Mouse (Mus musculus) CH12.LX (cell line): ENCODE measurements around the gene Mapk1ip1. TPM values are rescaled to one million over a fixed set of nuclear protein-coding genes. Genes with fewer than 3 reads are reported as not detected.

ENCODE experiments used
- DNase-seq: peaks from one replicate; pipeline ENCODE4 v3.0.0-alpha.2; 2013; ENCODE audit errors: extremely low read depth
- H3K27ac ChIP-seq: 2 replicates; pipeline ENCODE4 v1.5.1; 2012; ENCODE audit warnings: low read depth, mild to moderate bottlenecking, control low read depth, moderate library complexity; ENCODE audit not compliant: insufficient read depth
- H3K27me3 ChIP-seq: replicated peaks from 2 replicates; pipeline ENCODE3; 2012; ENCODE audit warnings: inconsistent platforms
- H3K36me3 ChIP-seq, 2 experiments: replicated peaks in 1 of 2; 2 replicates each; pipeline versions ENCODE3 to v1.6.1; 2012; ENCODE audit warnings: inconsistent platforms in 1 of 2, low read length in 1 of 2, mild to moderate bottlenecking in 1 of 2, mixed read lengths in 1 of 2, moderate library complexity in 1 of 2; ENCODE audit not compliant: control insufficient read depth in 1 of 2, insufficient read depth in 1 of 2
- H3K4me1 ChIP-seq, 2 experiments: 2 replicates each; pipeline ENCODE4 v1.6.1; 2012; ENCODE audit warnings: inconsistent platforms in 1 of 2, moderate library complexity in 1 of 2; ENCODE audit not compliant: insufficient read depth in 2 of 2, control insufficient read depth in 1 of 2
- H3K4me2 ChIP-seq: 2 replicates; pipeline ENCODE4 v1.6.1; 2012; ENCODE audit warnings: low read depth, mild to moderate bottlenecking, control low read depth; ENCODE audit not compliant: poor library complexity, insufficient read depth, severe bottlenecking
- H3K4me3 ChIP-seq, 3 experiments: fragments of 150-350 bp in 1 of 3; sonication (generic) in 1 of 3; replicated peaks in 1 of 3; 2 replicates each; pipeline versions ENCODE3 to v1.5.1; 2011 to 2012; ENCODE audit warnings: low read depth in 2 of 3, low read length in 2 of 3, mild to moderate bottlenecking in 2 of 3, moderate library complexity in 2 of 3, control low read depth in 1 of 3, improper control_type of control experiment in 1 of 3, inconsistent platforms in 1 of 3, mixed read lengths in 1 of 3; ENCODE audit not compliant: poor library complexity in 1 of 3
- H3K79me2 ChIP-seq: replicated peaks from 2 replicates; pipeline ENCODE4 v1.6.1; 2012; ENCODE audit warnings: mild to moderate bottlenecking, moderate library complexity; ENCODE audit not compliant: control insufficient read depth, poor library complexity, insufficient read depth, severe bottlenecking; ENCODE audit errors: extremely low read depth
- H3K9ac ChIP-seq: 2 replicates; pipeline ENCODE4 v1.6.1; 2012; ENCODE audit warnings: low read depth, mild to moderate bottlenecking, control low read depth, moderate library complexity; ENCODE audit not compliant: insufficient read depth
- H3K9me3 ChIP-seq: replicated peaks from 2 replicates; pipeline ENCODE3; 2012; ENCODE audit warnings: low read length, inconsistent platforms, mixed read lengths
- BHLHE40 ChIP-seq: IDR thresholded peaks from 2 replicates; pipeline ENCODE4 v1.6.1; 2011; ENCODE audit warnings: mild to moderate bottlenecking, low read depth, low read length, improper control_type of control experiment
- CHD1 ChIP-seq: IDR thresholded peaks from 2 replicates; pipeline ENCODE4 v1.6.1; 2012; ENCODE audit warnings: low read depth, low read length, improper control_type of control experiment, inconsistent platforms
- CTCF ChIP-seq, 2 experiments: IDR thresholded peaks in 1 of 2; conservative IDR thresholded peaks in 1 of 2; 2 replicates each; pipeline ENCODE4 v1.5.1; 2011 to 2012; ENCODE audit warnings: low read depth in 2 of 2, low read length in 2 of 2, improper control_type of control experiment in 1 of 2, inconsistent platforms in 1 of 2, mild to moderate bottlenecking in 1 of 2, moderate library complexity in 1 of 2
- E2F4 ChIP-seq: IDR thresholded peaks from 2 replicates; pipeline ENCODE4 v1.6.1; 2011; ENCODE audit warnings: low read depth, low read length, improper control_type of control experiment; ENCODE audit not compliant: insufficient replicate concordance
- EP300 ChIP-seq: IDR thresholded peaks from 2 replicates; pipeline ENCODE4 v1.6.1; 2011; ENCODE audit warnings: low read length, improper control_type of control experiment
- ETS1 ChIP-seq: conservative IDR thresholded peaks from 2 replicates; pipeline ENCODE4 v1.6.1; 2012; ENCODE audit warnings: low read depth, mild to moderate bottlenecking, inconsistent platforms, low read length, improper control_type of control experiment, moderate library complexity
- IRF4 ChIP-seq: IDR thresholded peaks from 2 replicates; pipeline ENCODE4 v1.6.1; 2014; ENCODE audit warnings: low read depth, mild to moderate bottlenecking, inconsistent platforms, low read length, improper control_type of control experiment
- KAT2A ChIP-seq: IDR thresholded peaks from 2 replicates; pipeline ENCODE4 v1.6.1; 2012; ENCODE audit warnings: low read length, improper control_type of control experiment, inconsistent platforms; ENCODE audit not compliant: insufficient replicate concordance
- MAFK ChIP-seq: IDR thresholded peaks from 2 replicates; pipeline ENCODE4 v1.6.1; 2011; ENCODE audit warnings: low read length, improper control_type of control experiment; ENCODE audit not compliant: insufficient replicate concordance
- MAX ChIP-seq: IDR thresholded peaks from 2 replicates; pipeline ENCODE4 v1.6.1; 2011; ENCODE audit warnings: low read length, improper control_type of control experiment
- MEF2A ChIP-seq: IDR thresholded peaks from 2 replicates; pipeline ENCODE4 v1.6.1; 2014; ENCODE audit warnings: low read depth, mild to moderate bottlenecking, inconsistent platforms, low read length, improper control_type of control experiment, borderline replicate concordance
- MYC ChIP-seq: IDR thresholded peaks from 2 replicates; pipeline ENCODE4 v1.6.1; 2011; ENCODE audit warnings: low read depth, mild to moderate bottlenecking, improper control_type of control experiment, low read length
- POLR2AphosphoS2 ChIP-seq: IDR thresholded peaks from 2 replicates; pipeline ENCODE4 v1.6.1; 2011; ENCODE audit warnings: low read depth, low read length, improper control_type of control experiment
- RAD21 ChIP-seq: IDR thresholded peaks from 2 replicates; pipeline ENCODE4 v1.6.1; 2011; ENCODE audit warnings: low read depth, mild to moderate bottlenecking, low read length, improper control_type of control experiment, moderate library complexity
- RCOR1 ChIP-seq: conservative IDR thresholded peaks from 2 replicates; pipeline ENCODE4 v1.6.1; 2012; ENCODE audit warnings: low read depth, mild to moderate bottlenecking, inconsistent platforms, low read length, improper control_type of control experiment
- SIN3A ChIP-seq: IDR thresholded peaks from 2 replicates; pipeline ENCODE4 v1.6.1; 2012; ENCODE audit warnings: low read length, improper control_type of control experiment, inconsistent platforms
- SMC3 ChIP-seq: IDR thresholded peaks from 2 replicates; pipeline ENCODE4 v1.6.1; 2011; ENCODE audit warnings: low read depth, low read length, improper control_type of control experiment
- USF2 ChIP-seq: conservative IDR thresholded peaks from 2 replicates; pipeline ENCODE4 v1.6.1; 2011; ENCODE audit warnings: low read depth, low read length, improper control_type of control experiment
- ZC3H11A ChIP-seq: IDR thresholded peaks from 2 replicates; pipeline ENCODE4 v1.6.1; 2012; ENCODE audit warnings: low read depth, mild to moderate bottlenecking, inconsistent platforms, low read length, improper control_type of control experiment
- ZNF384 ChIP-seq: IDR thresholded peaks from 2 replicates; pipeline ENCODE4 v1.6.1; 2012; ENCODE audit warnings: low read depth, low read length, improper control_type of control experiment, inconsistent platforms
- dilution Hi-C: fragments of 300-500 bp; cut with MboI; formaldehyde crosslinking; loops from 2 replicates; pipeline ENCODE4 v1.14.3; 2020; ENCODE audit warnings: low sequenced_read_pairs; ENCODE audit not compliant: extremely low pct_unique_long_range_greater_than_20kb, extremely low pct_ligation_motif_present
- in situ Hi-C: fragments of 300-500 bp; cut with MboI; formaldehyde crosslinking; loops from 3 replicates; pipeline ENCODE4 v1.14.3; 2019; ENCODE audit warnings: low sequenced_read_pairs, low pct_ligation_motif_present, low pct_unique_long_range_greater_than_20kb, mixed read lengths
- polyA plus RNA-seq: library from polyadenylated mRNA; unstranded; fragments of >175 nt; gene quantifications from 2 replicates; pipeline ENCODE4 v1.2.1, GENCODE M21; 2012; ENCODE audit warnings: low read depth; ENCODE audit not compliant: insufficient read length
- total RNA-seq, 2 experiments: library from RNA; depleted of rRNA; stranded (reverse); fragments of 300-350 nt in 1 of 2; fragments of >200 nt in 1 of 2; gene quantifications; 2 replicates each; pipeline ENCODE4 v1.2.3; 2012 to 2014

Mapk1ip1 gene
- total and polyA plus RNA-seq, 3 experiments: 4.2 to 6.6 (median 5.1) TPM

- Histone ChIP-seq H3K4me1 (peaks cover 9 to 17% of the 10 kb centered on the region in 2 experiments; a peak in 3 of 4 replicates), H3K4me3 (no peak overlapping the region), H3K9me3 (no peaks in the 10 kb centered on the region), H3K79me2 (no peaks in the 10 kb centered on the region), H3K27me3 (no peaks in the 10 kb centered on the region), H3K27ac (no peak overlapping the region), H3K4me2 (no peak overlapping the region), H3K9ac (no peak overlapping the region), H3K36me3 (peaks cover 7 to 35% of the 10 kb centered on the region in 2 experiments)
- peak; percentile 56 for DNase-seq
- dilution Hi-C loops: no loop called here
- TF ChIP-seq ETS1 (no peak), EP300 (no peak), BHLHE40 (no peak), CTCF (conservative IDR thresholded peaks at IDR 0.05 in 1 of 2, IDR thresholded peaks at IDR 0.05 in 1 of 2; ENCODE audit: low read depth in 2 of 2, low read length in 2 of 2) (peak; percentile 29 to 84; a peak in 3 of 4 replicates), ZC3H11A (peak; percentile 25), CHD1 (no peak), ZNF384 (no peak), SMC3 (peak; percentile 64), MEF2A (no peak), POLR2AphosphoS2 (no peak), IRF4 (no peak), SIN3A (no peak), KAT2A (no peak), MYC (peak; percentile 87), MAX (0 out of 2 replicates have a peak, but pooled peaks have one; percentile 26), RAD21 (peak; percentile 78), MAFK (no peak), E2F4 (no peak)
- in situ Hi-C loops: loop anchor here (5.0 to 25.0 kb wide), 2 partner anchors 82 to 1353 kb away; no protein-coding TSS in a partner anchor
These were observed 5.5 kb downstream of the Mapk1ip1 start for GRCm38 (mm10) chr7:138840594-138841021.

- in situ Hi-C loops: loop anchor here (25.0 kb wide), 1 partner anchor 1348 kb away; no protein-coding TSS in a partner anchor
- dilution Hi-C loops: no loop called here
These were observed 11.0 kb downstream of the Mapk1ip1 start for GRCm38 (mm10) chr7:138835028-138835427.

More at GRCm38 (mm10) chr7:138835028-138835427, 11.0 kb downstream of the Mapk1ip1 start:
- no peaks in the 10 kb centered on the region for H3K4me1 ChIP-seq
- H3K9ac ChIP-seq: no peak overlapping the region
- H3K27me3 ChIP-seq: peaks cover 13% of the 10 kb centered on the region
- no peak overlapping the region for H3K4me3 ChIP-seq
- DNase-seq: no peak
- no peak overlapping the region for H3K4me2 ChIP-seq
- no peaks in the 10 kb centered on the region for H3K79me2 ChIP-seq
- peaks cover 7 to 20% of the 10 kb centered on the region in 2 experiments for H3K36me3 ChIP-seq
- no peak overlapping the region for H3K27ac ChIP-seq
- peak; percentile 55 for TF ChIP-seq ZNF384
- no peak for TF ChIP-seq USF2
- TF ChIP-seq RAD21: peak; percentile 27
- TF ChIP-seq CTCF (conservative IDR thresholded peaks at IDR 0.05 in 1 of 2, IDR thresholded peaks at IDR 0.05 in 1 of 2; ENCODE audit: low read depth in 2 of 2, low read length in 2 of 2): peak in 1 of 2 experiments; percentile 46; a peak in 1 of 4 replicates
- no peak for TF ChIP-seq RCOR1
- TF ChIP-seq E2F4: no peak
- no peaks in the 10 kb centered on the region for H3K9me3 ChIP-seq
